Comparison of ENCODE assay signal across 8 mouse cellular contexts in the genomic region with DNA sequence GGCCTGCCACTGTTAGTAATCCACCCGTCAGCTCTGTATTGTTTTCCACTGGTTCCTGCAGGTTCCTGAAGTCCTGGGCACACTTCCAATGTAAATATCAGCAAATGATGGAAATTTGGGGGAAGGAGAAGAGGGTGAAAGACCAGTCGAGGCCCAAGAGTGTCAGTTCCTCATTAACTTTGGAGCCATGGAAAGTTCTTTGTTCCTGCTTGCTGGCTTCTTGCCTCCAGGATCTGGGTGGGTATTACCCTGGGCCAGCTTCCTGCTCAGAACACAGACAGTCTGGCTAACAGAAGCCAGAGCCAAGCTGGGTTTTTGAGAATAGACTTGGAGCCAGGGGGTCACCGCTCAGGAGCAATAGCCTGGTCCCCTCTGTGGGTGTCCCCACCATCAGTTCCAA. TPM values are rescaled to one million over a fixed set of nuclear protein-coding genes. Genes with fewer than 3 reads are reported as not detected.
A peak's percentile ranks its signal among the peaks of the same experiment; 100 is the strongest.
DNase-seq lines count a peak whose midpoint lies in the region; ATAC-seq and TF ChIP-seq lines count a peak whose summit lies in the region.

No protein-coding gene starts in this region.

- peak; percentile 24; the same call in 1 of the 2 replicates for ATAC-seq in heart, embryonic 15.5 days (replicated peaks; ENCODE audit: insufficient number of reproducible peaks, insufficient read depth, low FRiP score, low read depth)

- TF ChIP-seq POLR2A in small intestine, adult 2 months (IDR thresholded peaks at IDR 0.05; ENCODE audit: low read depth, low read length) = no peak

- H3K4me3 ChIP-seq in gastrocnemius, adult 2 months = no peak overlapping the region
- no peak overlapping the region for H3K4me3 ChIP-seq in heart, embryonic 15.5 days
- H3K4me3 ChIP-seq in small intestine, adult 2 months (ENCODE audit: low read depth, low read length) = no peak overlapping the region

- no peak for DNase-seq in gastrocnemius, adult 2 months
- DNase-seq in gastrocnemius, postnatal 36 days = no peak
- peak; percentile 52 for DNase-seq in kidney, postnatal 10 days
- DNase-seq in right cerebral cortex, postnatal 4 days = no peak
- no peak for DNase-seq in right cerebral cortex, postnatal 25 days
- no peak for DNase-seq in left cerebral cortex, postnatal 36 days (ENCODE audit: low spot score in 2 of 2)

- no peak for TF ChIP-seq CTCF in gastrocnemius, adult 2 months (IDR thresholded peaks at IDR 0.05)
- no peak for TF ChIP-seq CTCF in small intestine, adult 2 months (IDR thresholded peaks at IDR 0.05; ENCODE audit: extremely low read depth, insufficient read length, insufficient replicate concordance, low read depth, low read length)

- intact Hi-C loops in gastrocnemius, adult 2 months (cut with DNase I) = no loop called here
- intact Hi-C loops in gastrocnemius, postnatal 36 days (cut with DNase I) = no loop called here
- intact Hi-C loops in left cerebral cortex, postnatal 36 days (cut with DNase I) = no loop called here

- H3K9me3 ChIP-seq in heart, embryonic 15.5 days (replicated peaks) = no peaks in the 10 kb centered on the region

- no peak overlapping the region for H3K9ac ChIP-seq in heart, embryonic 15.5 days

- WGBS in heart, embryonic 15.5 days = 46% methylated on average over 3 of the region's 3 CpGs
- 15% methylated on average over 3 of the region's 3 CpGs for WGBS in small intestine, adult 2 months

- no peaks in the 10 kb centered on the region for H3K27me3 ChIP-seq in heart, embryonic 15.5 days
- H3K27me3 ChIP-seq in small intestine, adult 2 months (ENCODE audit: control insufficient read depth, insufficient read depth, low read length) = no peaks in the 10 kb centered on the region

- peak overlapping the region; percentile 83 for H3K27ac ChIP-seq in gastrocnemius, adult 2 months
- peak overlapping the region; percentile 50 for H3K27ac ChIP-seq in heart, embryonic 15.5 days
- H3K27ac ChIP-seq in small intestine, adult 2 months (ENCODE audit: insufficient read depth, low read depth, low read length) = peak overlapping the region; percentile 89

- no peak overlapping the region for H3K4me2 ChIP-seq in heart, embryonic 15.5 days

- H3K4me1 ChIP-seq in heart, embryonic 15.5 days (replicated peaks) = peaks cover 43% of the 10 kb centered on the region
- H3K4me1 ChIP-seq in small intestine, adult 2 months (ENCODE audit: control insufficient read depth, insufficient read depth, insufficient read length, low read length) = peaks cover 34% of the 10 kb centered on the region

- no peaks in the 10 kb centered on the region for H3K36me3 ChIP-seq in heart, embryonic 15.5 days
- H3K36me3 ChIP-seq in small intestine, adult 2 months (ENCODE audit: control insufficient read depth, insufficient read depth, low read length) = no peaks in the 10 kb centered on the region

RNA-seq across cellular contexts. Expression of gene Atp2a3, which starts 8.7 kb away (rescaled TPM):
- total RNA-seq in gastrocnemius, adult 2 months (2021) = 1 to 10 TPM; 5.1 to 6.2 TPM
- 1 to 10 TPM; 6.4 to 7.6 TPM for total RNA-seq in gastrocnemius, postnatal 36 days (2021)
- 3.8 and 11.6 TPM in 2 replicates for polyA plus RNA-seq in heart, embryonic 15.5 days (2015; fragmentation: Nextera tagmentation; extraction: Ambion mirVana)
- 113 and 128 TPM in 2 replicates for polyA plus RNA-seq in small intestine, adult 2 months (2012; rRNA removed)
- 1 to 10 TPM; 5.9 to 6.0 TPM for total RNA-seq in left cerebral cortex, postnatal 36 days (2021)

RNA-seq across cellular contexts. Expression of gene P2rx1, which starts 46.7 kb away (rescaled TPM):
- total RNA-seq in gastrocnemius, adult 2 months (2021) = under 1 TPM; 0.15 to 0.56 TPM
- total RNA-seq in gastrocnemius, postnatal 36 days (2021) = under 1 TPM; 0.20 to 0.32 TPM
- 1.7 and 2.9 TPM in 2 replicates for polyA plus RNA-seq in heart, embryonic 15.5 days (2015; fragmentation: Nextera tagmentation; extraction: Ambion mirVana)
- 12.6 and 25.1 TPM in 2 replicates for polyA plus RNA-seq in small intestine, adult 2 months (2012; rRNA removed)
- under 1 TPM; 0.36 to 0.62 TPM for total RNA-seq in left cerebral cortex, postnatal 36 days (2021)
